Mouse (Mus musculus): ENCODE measurements around the gene Jph2.
A peak's percentile ranks its signal among the peaks of the same experiment; 100 is the strongest.

The Jph2 gene

DNA sequence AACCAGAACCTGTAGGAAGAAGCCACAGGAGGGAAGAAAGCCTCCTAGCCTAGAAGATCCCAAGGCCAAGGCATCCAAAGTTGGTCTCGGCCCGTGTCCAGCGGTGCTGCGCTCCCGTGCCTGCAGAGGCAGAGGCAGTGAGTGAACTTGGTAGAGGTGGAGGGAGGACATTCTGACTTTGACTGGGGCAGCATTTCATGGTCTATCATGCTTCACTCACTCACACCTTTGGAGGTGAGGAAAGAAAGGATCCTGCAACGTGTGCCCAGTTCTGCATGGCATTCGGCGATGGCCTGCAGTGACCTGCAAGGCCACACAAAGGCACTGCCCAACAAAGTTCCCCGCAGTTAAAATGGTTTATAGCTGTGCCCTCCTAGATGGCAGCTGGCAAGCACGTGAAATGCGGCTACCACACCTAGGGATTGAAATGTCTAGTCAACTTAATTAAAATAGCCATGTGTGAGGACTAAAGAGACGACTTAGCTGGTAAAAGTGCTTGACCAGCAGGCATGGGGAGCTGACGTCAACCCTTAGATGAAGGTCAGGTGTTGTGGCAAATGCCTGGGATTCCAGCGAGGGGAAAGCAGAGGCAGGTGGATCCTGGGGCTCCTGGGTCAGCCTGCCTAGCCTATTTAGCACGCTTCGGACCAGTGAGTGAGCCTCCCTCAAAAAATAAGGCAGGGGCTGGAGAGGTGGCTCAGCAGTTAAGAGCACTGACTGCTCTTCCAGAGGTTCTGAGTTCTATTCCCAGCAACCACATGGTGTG is 36.8 kb downstream of the Jph2 start:
- no peak for DNase-seq (ENCODE audit: low spot score in 2 of 2)

GRCm38 (mm10) chr2:163359253-163359652 is 38.5 kb downstream of the Jph2 start:
- no peak for DNase-seq (ENCODE audit: low spot score in 2 of 2)

DNA sequence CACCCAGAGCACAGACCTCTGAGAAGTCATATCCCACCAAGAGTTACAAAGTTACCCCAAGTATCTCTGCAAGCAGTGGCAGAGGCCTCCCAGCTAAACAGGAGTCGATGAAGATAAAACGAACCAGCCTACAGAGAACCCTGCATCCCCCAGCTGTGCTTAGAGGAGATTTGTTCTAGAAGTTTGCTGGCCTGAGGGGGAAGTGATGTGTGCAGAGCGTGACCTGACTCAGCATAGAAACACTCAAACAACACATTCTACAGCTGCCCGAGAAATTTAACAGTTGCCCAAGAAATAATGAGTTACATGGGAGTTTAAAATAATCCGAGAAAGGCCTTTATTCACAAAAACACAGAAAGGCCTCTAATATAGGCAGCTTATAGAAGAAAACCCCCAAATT is 39.1 kb downstream of the Jph2 start:
- no peak for DNase-seq (ENCODE audit: low spot score in 2 of 2)

DNA sequence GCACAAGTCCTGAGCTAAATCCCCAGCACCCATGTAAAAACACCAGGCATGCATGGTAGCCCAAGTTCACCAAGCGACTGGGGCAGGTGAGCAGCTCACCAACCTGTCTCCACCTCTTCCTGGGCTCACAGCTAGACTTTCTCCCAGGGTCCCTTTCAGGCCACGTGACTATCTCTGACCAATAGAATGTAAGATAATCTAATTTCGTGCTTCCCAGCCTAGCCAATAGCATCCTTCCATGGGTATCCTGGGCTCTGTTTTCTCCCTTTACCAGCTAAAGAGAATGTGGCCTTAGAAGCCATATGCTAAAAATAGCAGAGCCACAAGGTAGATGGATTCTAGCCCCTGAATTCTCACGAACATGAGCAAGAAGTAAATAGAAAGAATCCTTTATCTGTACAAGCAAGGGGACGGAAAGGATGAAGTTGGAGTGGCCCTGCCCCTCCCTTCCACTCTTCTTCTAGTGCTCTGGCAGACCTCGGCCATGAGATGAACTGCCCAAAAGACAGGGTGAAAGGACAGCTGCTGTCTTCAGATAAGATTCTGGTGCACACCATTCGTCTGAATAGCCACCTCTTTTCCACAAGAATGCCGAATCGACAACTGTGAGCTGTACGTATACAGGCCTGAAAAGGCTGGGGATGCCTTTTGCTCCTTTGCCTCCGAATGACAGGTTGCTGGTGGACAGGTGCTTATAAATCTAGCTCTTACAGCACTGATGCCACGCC is 41.5 kb downstream of the Jph2 start:
- no peak for DNase-seq (ENCODE audit: low spot score in 2 of 2)

DNA sequence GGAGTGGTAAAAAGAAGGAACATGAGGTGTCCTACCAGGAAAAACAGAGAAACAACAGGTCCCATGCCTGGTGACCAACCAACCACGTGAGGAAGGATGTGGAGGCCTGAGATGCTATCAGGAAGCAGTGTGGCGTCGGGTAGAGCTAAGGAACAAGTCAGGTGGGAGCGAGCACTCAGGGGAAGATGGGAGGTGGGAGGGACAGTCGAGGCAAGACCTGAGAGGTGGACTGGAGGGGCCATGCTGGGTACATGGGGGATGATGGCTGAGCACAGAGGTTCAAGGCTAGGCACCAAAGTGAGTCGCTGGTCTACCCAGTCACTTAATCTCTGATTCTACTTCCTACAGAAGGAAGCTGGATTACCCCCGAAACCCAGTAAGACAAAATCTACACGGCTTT is 42.1 kb downstream of the Jph2 start:
- no peak for DNase-seq (ENCODE audit: low spot score in 2 of 2)

DNA sequence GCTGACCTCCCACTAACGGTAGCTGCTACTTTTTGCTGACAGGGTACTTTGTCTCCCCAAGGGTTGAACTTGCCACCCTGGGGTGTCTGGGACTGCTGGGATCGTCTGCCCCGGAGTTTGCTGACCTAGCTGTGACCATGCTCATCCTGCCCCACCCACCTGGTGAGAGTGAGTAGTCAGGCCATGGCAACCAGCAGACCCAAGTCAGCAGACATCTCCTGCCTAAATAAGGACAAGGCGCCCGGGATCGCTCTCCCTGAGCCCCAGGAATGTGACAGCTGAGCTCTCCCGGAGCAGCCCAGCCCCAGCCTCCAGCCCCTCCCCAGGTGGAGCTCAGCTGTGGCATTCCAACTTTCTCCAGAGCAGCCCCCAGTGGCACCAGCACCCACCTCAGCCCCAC is 44.1 kb downstream of the Jph2 start:
- DNase-seq (ENCODE audit: low spot score in 2 of 2), result no peak

- DNase-seq (ENCODE audit: low spot score in 2 of 2), result no peak
Observed at GRCm38 (mm10) chr2:163350443-163350842, 47.4 kb downstream of the Jph2 start.

DNA sequence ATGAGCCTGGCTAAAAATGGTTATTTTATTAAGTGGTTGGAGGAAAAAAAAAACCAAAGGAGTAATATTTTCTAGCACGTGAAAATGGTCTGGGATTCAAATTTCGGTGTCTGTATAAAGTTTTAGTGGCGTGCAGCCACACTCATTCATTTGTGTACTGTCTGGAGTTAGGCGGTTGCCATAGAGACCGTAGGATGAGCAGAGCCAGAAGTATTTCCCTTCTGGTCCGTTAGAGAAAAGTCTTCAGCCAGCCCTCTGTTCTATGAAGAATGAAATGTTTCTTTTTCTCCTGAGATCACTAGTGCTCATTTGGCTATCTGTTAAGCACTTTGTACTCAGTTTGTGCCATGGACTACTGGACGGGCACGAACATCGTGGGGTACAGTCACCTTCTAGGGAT is 48.4 kb downstream of the Jph2 start:
- no peak for DNase-seq (ENCODE audit: low spot score in 2 of 2)

DNA sequence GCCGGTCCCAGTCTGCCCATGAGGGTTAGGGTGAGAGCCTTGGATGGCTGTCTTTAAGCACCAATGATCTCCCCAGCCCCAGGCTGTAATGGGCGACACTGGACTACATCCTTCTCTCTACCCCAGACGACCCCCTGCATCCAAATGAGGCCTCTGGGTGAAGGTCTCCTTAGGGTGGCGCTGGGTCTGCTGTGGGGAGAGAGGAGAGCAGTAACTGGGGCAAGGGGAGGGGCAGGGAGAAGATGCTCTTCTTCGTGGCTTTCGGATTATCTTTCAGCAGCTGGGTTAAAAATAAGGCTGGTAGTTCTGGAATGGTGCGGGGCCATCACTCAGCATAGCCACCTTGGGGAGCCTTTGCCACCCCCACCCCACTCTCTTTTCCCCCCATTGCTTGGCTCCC is 49.1 kb downstream of the Jph2 start:
- no peak for DNase-seq (ENCODE audit: low spot score in 2 of 2)

GRCm38 (mm10) chr2:163347517-163348184 is 50.1 kb downstream of the Jph2 start:
- DNase-seq (ENCODE audit: low spot score in 2 of 2), result no peak

DNA sequence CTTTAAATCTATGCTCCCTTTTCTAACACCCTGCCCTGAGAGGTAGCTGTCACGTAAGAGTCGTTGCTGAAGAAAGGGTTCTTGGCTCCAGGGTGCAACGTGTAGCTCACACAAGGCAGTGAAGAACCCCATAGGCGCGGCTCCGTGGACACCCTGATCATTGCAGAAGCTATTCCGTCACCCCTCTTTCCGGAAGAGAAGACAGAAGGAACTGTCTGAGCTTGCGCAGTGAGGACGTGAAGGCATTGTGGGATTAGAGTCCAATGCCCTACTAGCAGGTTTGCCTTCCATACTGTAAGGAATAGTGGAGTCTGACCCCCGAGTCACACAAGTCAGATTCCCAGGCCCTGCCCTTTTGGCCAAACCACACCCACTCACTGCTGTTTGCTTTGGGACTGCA is 51.3 kb downstream of the Jph2 start:
- no peak for DNase-seq (ENCODE audit: low spot score in 2 of 2)

GRCm38 (mm10) chr2:163344976-163345660 is 52.7 kb downstream of the Jph2 start:
- no peak for DNase-seq (ENCODE audit: low spot score in 2 of 2)

DNA sequence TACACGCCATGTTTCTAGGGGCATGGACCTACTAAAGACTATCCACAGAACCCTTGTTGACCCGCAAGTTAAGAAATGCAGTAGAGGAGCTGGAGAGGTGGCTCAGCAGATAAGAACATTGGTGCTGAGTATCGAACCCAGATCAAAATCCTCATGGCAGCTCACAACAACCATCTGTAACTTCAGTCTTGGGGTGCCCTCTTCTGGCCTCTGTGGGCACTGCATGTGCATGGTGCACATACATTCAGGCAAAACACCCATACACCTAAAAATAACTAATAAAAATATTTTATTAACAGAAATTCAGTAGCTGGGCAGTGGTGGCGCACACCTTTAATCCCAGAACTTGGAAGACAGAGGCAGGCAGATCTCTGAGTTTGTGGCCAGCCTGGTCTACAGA is 54.1 kb downstream of the Jph2 start:
- peak; percentile 29 to 61 for DNase-seq (ENCODE audit: low spot score in 2 of 2)

DNA sequence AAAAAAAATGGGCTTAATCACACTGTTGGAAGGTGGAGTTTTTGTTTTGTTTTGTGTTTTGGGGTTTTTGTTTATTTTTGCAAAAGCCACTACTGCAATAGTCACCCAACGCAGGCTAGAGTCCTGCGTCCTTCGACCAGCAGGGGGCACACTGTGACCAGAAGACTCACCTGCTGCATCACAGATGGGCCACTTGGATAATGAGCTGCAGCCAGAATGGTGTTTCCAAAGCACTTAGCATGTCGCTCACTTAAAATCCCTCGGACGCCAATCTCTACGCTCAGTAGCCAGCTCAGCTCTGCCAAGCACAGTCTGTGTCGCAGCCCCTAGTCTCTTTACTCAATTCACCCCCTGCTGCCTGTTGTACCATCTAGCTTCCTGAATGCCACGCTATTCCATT is 57.5 kb downstream of the Jph2 start:
- peak in 1 of 2 experiments; percentile 59 for DNase-seq (ENCODE audit: low spot score in 2 of 2)

DNA sequence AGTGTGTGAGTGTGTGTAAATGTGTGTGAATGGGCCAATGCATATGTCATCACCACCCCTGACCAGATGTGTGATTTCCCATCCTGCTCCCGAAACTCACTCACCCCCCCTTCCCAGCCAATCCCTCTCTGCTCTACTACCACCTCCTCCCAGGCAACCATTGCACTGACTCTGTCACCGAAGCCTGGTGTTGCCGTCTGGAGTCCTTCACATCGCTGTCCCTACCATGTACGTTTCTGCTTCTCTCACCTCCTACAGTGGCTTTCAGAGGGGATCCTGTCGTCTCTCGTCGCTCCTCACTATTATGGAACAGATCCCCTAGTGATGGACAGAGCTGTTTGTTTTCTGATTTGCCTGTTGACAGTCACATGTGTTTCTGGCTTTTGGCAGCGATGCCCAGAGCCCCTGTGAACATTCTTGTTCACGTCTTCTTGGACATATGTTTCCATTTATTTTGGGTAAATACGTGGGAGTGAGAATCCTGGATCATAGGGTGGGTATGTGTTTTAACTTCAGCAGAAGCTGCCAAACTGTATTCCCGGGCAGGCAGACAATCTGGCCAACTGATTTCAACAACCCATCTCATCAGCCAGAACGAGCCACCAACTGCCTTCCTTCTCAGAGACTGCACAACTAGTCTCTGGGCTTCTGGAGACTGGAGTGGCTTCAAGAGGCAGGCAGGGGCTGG is 65.3 kb downstream of the Jph2 start:
- no peak for DNase-seq (ENCODE audit: low spot score in 2 of 2)

DNA sequence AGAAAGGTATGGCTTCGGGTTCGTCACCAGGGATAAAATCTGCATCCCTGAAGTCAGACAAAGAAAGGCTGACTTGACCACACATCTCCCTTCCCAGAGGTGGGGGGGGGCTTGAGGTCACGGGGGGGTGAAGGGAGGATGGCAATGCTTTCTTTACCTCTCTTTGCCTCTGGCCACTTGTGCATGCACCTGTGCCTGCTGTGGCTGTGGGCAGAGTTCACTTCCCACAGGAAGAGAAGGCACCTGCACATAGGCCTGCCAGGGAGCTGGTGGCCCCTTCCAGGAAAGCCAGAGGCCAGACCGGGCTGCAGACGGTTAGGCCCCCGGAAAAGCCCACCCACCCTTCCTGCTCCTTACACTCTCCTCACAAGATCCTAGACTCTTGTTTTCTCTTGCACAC is 66.4 kb downstream of the Jph2 start:
- DNase-seq (ENCODE audit: low spot score in 2 of 2), result no peak

DNA sequence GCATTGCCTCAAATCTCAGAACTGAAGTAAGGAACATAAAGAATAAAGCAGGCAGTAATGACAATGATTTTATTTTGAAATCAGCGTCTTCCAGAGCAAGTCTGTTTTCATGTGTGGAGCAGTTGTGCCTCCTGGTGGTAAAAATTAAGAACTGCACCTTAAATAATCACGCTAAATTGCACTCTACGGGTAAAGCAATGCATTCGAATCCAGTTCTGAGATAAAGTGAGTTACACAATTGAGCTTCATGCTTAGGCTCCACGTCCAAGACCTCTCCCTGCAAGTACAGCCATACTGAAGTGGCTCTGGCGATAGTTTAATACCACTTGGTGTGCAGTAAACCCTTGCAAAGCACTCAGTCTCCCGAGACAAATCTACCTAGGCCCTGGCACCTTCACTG is 67.1 kb downstream of the Jph2 start:
- DNase-seq (ENCODE audit: low spot score in 2 of 2), result peak in 1 of 2 experiments; percentile 60

GRCm38 (mm10) chr2:163323163-163323562 is 74.6 kb downstream of the Jph2 start:
- DNase-seq (ENCODE audit: low spot score in 2 of 2), result no peak

- DNase-seq (ENCODE audit: low spot score in 2 of 2), result no peak
Observed at GRCm38 (mm10) chr2:163318777-163319176, 79.0 kb downstream of the Jph2 start.

DNA sequence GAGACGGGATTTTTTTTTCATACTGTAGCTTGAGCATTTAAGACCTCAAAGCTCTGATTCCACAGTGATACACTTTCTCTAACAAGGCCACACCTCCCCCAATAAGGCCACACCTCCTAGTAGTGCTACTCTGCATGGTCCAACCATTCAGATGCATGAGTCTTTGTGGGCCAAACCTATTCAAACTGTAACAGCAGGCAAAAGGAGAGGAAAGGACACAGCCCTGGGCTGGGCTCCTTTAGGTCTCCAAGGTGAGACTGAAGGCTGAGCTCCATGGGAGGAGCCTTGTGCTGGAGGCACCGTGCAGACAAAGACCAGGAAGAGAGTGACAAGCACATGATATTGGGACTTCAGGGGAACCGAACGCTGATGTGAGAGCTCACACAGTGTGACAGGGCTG is 80.5 kb downstream of the Jph2 start:
- no peak for DNase-seq (ENCODE audit: low spot score in 2 of 2)

DNA sequence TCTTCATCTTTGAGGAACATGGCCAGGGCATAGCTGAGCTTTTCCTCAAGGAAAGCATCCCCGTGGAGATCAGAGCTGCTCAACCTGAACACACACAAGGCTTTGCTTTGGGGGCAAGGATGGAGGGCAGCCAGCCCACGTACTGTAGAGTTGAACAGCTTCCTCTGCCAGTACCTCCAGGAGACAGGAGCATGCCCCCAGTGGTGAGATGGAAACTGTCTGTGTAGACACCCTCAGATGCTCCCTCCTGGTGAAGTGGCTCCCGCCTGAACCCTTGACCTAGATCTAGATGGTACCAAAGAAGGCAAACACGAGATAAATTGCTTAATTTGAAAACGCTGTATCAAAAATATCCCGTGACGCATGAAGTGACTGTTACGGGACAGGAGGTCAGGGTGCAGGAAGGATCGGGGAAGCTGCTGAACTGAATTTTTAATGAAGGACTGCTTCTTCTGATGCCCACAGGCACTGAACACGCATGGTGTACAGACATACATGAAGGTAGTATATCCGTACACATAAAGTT is 87.6 kb downstream of the Jph2 start:
- peak in 1 of 2 experiments; percentile 21 for DNase-seq (ENCODE audit: low spot score in 2 of 2)
